Mouse (Mus musculus) fat pad, adult 2 months (tissue): ENCODE measurements around the gene Mnt.

Experiments
- DNase-seq: peaks from one replicate; pipeline ENCODE4 v3.0.0-alpha.2; 2011; ENCODE audit warnings: low read depth, low spot score; ENCODE audit errors: extremely low read depth

The Mnt gene

DNA sequence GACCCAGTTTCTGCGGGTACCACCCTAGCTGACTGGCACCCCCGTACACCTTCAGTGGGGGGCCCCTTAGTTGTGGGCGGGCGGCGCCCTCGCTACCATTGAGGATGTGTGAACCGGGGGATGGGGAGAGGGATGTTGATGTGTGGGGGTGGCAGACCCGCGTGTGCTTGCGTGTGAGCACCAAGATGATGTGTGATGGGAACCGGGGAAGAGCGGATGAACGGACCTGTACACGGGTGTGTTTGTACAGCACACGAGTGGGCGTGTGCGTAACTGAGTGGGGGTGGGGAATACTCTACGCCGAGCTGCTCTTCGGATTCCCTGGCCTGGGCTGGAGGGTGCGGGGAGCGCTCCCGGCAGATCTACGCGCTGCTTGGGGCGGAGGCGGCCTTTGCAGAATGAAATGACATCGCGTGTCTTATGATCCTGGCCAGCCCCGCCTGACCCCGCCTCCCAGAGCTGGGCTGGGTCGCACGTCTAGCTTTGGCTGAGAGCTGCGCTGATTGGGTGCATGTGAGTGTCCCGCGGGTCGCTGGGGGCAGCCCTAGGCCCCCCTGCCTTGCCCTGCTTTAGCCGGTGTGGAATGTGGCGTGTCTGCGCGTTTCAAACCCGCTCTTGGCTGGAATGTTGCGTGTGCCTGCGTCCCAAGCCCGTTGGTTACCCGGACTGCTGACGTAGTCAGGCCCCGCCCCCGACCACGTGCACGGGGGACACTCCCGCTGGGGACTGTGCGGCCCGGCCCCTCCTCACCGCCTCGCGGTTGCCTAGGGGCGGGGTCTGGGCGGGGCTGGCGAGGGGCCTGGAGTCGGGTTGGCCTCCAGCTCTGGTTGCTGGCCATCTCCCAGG, 1.1 kb downstream of the Mnt start:
- DNase-seq, result no peak

- DNase-seq, result no peak
Observed at GRCm38 (mm10) chr11:74832503-74833143, 1.9 kb downstream of the Mnt start.

- no peak for DNase-seq
Observed at GRCm38 (mm10) chr11:74833536-74834358, 3.0 kb downstream of the Mnt start.

GRCm38 (mm10) chr11:74834359-74834638, 3.6 kb downstream of the Mnt start:
- DNase-seq, result no peak

- no peak for DNase-seq
Observed at GRCm38 (mm10) chr11:74834650-74835277, 4.0 kb downstream of the Mnt start.

DNA sequence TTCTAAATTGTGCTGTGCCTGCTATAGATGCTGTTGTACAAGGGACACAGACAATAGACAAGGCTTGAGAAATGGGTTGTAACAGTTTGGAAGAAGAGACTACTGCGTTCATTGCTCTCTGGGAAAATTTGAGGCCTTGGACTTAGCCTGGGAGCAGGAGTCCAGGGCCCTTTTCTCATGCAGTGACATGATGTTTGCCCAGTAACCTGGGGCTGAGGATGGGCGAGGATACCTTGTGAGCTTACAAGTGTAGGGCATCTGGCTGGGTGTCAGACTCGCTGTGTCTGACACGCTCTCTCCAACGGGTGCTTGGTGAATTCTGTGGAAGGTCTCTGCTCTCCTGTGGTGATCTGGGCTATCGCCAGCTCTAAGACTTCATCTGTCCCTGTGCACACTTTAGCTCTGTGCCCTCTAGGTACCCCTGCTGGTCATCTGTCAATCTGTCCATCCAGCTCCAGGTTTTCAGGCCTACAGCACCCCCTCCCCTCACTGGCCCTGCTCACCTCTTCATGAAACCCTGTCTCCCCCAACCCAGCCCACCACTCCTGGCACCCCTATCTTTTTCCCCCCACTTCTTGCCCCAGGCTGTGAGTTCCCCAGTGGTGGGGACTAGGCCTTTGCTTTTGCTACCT, 5.0 kb downstream of the Mnt start:
- no peak for DNase-seq

DNA sequence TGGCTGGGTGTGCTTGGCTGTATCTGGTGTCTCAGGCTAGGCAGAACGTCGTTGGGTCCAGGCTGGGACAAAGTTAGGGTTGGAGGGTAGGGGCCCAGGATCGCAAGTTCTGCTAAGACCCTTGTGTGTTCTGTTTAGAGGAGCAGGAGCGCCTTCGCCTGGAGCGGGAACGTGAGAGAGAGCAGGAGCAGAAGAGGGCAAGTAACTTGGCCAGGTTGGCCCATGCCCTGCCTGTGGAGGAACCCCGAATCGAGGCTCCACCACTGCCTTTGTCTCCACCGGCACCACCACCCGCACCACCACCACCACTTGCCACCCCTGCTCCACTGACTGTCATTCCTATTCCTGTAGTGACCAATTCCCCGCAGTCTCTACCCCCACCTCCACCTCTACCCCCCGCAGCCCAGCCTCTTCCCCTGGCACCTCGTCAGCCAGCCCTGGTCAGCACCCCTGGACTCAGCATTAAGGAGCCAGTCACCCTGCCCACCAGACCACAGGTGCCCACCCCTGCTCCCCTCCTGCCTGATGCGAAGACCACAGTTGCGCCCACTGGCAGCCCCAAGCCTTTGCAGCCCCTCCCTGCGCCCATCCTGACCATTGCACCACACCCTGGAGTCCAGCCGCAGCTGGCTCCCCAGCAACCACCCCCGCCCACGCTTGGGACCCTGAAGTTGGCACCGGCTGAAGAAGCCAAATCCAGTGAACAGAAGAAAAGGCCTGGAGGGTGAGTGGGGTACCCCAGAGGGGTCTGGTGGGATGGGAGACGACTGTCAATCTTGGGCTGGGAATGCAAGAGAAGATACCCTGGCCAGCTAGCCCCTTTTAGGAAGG, 5.7 kb downstream of the Mnt start:
- DNase-seq, result no peak

DNA sequence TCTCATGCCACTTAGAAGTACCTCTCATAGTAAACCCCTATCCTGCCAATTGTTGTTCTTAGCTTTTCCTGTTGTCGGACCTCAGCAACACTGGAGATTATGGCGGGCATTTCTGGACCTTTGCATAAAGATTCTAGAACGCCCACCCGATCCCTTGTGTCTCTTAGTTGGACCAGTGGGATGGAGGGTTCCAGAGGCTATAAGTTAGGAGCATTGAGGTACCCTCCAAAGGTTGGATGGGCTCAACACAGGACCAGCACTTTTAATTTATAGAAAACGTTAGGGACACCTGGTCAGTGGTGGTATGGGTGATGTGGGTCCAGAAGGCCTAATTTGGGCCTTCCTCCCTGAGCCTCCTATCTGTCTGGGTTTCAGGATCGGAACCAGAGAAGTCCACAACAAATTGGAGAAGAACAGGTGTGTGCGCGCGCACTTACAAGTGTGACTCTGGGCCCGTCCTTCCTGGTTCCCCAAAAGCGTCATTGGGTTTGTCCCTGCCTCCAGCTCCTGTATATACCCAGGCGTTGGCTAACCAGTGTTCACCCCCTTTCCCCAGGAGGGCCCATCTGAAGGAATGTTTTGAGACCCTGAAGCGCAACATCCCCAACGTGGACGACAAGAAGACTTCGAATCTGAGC, 6.5 kb downstream of the Mnt start:
- no peak for DNase-seq

GRCm38 (mm10) chr11:74837694-74838431, 7.1 kb downstream of the Mnt start:
- no peak for DNase-seq

GRCm38 (mm10) chr11:74838441-74838840, 7.7 kb downstream of the Mnt start:
- no peak for DNase-seq

DNA sequence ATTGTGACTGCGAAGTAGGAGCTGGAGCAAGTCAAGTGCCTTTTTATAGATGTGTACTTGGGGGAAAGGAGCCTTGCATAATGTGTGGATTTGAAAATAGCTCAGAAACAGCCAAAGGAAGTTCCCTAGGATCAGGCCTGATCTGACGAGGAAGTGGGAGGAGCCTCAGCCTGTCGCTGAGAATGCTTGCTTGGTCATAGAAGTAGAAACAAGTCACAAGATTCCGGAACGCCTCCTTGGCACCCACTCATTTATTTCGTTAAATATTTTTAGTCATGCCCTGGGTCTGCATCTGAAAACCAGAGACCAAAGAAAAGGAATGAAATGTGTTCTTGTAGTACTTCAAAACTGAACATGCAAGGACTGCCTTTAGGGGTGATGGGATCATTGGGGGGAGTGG, 8.3 kb downstream of the Mnt start:
- no peak for DNase-seq

GRCm38 (mm10) chr11:74839860-74840715, 9.4 kb downstream of the Mnt start:
- no peak for DNase-seq

DNA sequence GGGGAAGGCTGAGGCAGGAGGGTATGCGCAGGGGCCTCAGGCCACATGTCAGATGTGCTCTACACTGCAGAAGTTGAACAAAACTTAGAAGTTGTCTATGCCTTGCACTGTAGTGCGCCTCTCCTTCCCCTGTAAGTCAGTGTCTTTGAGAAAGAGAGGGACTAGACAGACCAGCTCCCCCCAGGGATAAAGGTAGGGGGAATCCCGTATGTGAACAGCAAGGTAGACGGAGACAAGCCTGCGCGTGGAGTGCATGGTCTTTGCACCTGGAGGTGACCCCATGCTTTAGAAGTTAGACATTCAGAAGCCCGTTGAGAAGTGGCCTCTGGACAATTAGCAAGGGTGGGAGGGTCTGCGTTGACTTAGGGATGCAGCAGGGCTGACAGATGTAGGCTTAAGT, 10.0 kb downstream of the Mnt start:
- DNase-seq, result no peak

GRCm38 (mm10) chr11:74841366-74841765, 10.6 kb downstream of the Mnt start:
- DNase-seq, result no peak

DNA sequence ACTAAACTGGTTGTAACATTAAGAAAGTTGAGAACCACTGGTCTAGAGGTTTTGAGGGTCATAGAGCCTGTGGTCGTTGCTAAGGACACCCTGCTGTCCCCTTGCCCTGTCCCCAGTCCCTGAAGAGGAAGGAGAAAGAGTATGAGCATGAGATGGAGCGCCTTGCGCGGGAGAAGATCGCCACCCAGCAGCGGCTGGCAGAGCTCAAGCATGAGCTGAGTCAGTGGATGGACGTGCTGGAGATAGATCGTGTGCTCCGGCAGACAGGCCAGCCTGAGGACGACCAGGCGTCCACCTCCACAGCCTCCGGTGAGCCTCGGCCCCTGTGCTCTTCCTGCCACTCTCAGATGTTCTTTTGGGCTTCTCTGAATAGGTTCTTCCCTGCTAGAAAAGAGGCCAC, 11.3 kb downstream of the Mnt start:
- no peak for DNase-seq

DNA sequence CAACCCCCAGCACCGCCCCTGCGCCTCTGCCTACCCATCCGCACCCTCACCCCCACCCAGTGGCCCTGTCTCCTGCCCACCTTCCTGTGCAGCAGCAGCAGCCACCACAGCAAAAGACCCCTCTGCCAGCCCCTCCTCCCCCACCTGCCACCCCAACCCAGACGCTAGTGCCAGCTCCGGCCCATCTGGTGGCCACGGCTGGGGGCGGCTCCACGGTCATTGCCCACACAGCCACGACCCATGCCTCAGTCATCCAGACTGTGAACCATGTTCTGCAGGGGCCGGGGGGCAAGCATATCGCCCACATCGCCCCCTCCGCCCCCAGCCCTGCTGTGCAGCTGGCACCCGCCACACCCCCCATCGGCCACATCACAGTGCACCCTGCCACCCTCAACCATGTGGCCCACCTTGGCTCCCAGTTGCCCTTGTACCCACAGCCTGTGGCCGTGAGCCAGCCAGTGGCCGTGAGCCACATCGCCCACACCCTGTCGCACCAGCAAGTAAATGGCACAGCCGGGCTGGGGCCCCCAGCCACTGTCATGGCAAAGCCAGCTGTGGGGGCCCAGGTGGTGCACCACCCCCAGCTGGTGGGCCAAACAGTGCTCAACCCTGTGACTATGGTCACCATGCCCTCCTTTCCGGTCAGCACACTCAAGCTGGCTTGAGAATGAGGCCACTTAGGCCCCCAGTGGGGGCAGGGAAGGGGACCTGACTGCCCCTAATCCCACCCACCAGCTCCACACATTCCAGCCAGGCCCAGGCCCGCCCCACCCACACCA, 12.1 kb downstream of the Mnt start:
- no peak for DNase-seq

DNA sequence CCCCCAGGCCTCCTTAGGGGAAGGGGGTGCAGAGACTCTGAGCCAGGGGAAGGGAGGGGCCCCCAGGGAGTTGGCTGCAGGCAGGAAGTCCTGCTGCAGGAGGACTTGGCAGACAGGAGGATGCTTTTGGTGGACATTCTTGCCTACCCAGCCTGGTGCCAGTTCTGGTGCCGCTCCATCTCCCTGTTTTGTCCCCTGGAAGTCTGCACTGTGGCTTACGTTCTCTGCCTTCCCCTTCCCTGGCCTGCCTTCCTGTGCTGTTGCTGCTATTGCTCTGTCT, 12.7 kb downstream of the Mnt start:
- DNase-seq, result no peak

GRCm38 (mm10) chr11:74843761-74844160, 13.0 kb downstream of the Mnt start:
- no peak for DNase-seq
